In the genomic region with DNA sequence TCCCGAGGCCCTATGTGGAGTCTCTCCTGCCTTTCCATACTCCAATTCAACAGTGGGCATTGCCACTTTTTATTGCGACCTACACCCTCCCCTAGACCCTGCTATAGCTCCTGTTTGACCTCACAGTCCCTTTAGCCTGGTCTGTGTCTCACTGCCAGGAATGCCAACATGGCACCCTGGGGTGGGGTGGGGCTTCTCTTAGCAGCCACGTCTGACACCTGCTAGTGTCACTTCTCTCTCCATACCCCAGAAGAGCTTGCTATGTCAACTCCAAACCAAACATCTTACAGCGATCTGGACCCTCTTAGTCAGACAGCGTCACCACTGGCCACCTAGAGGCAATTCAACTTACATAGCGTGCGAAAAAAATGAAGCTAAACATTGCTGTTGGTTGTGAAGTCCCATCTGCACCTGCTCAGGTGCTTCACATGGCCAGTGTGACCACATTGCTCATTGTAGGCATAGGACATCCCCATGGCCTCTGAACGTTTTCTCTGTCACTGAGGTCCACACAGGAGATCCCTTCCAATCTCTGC, we compare ENCODE assay signal across 16 mouse cellular contexts. TPM values are rescaled to one million over a fixed set of nuclear protein-coding genes. Genes with fewer than 3 reads are reported as not detected.
A peak's percentile ranks its signal among the peaks of the same experiment; 100 is the strongest.
DNase-seq lines count a peak whose midpoint lies in the region; ATAC-seq lines count a peak whose summit lies in the region.
"Had no signal": no experiment of that assay in that cellular context is flagged by ENCODE, and none has a peak within 500 bp of the region (broad histone marks: within the 10 kb centered on the region; RNA-seq: fewer than 3 reads in every experiment).

No protein-coding gene starts in this region.

- no peak for DNase-seq in hindbrain, embryonic 10.5 days (ENCODE audit: low spot score)
- peak; percentile 71 for DNase-seq in cerebellum, adult 9-11 months
- DNase-seq in embryonic facial prominence, embryonic 14.5 days (ENCODE audit: low spot score) = no peak
- no peak for DNase-seq in liver, embryonic 11.5 days (ENCODE audit: low spot score)
- no peak for DNase-seq in adrenal gland, adult (ENCODE audit: inconsistent age in 2 of 2, low spot score in 1 of 2)
- DNase-seq: gastrocnemius, postnatal 25 days; kidney, postnatal 25 days; liver; right cerebral cortex, postnatal 25 days; thymus, postnatal 36 days had no signal

- H3K4me1 ChIP-seq in hindbrain, embryonic 13.5 days (replicated peaks) = peaks cover 76% of the 10 kb centered on the region
- H3K4me1 ChIP-seq in hindbrain, embryonic 10.5 days (replicated peaks) = peaks cover 65% of the 10 kb centered on the region
- peaks cover 29% of the 10 kb centered on the region for H3K4me1 ChIP-seq in embryonic facial prominence, embryonic 14.5 days (ENCODE audit: control insufficient read depth, insufficient read depth, low read length)
- peaks cover 64% of the 10 kb centered on the region for H3K4me1 ChIP-seq in midbrain, embryonic 15.5 days
- H3K4me1 ChIP-seq in liver, embryonic 11.5 days (replicated peaks; ENCODE audit: control insufficient read depth, insufficient read depth, low read length) = peaks cover 7% of the 10 kb centered on the region; the same call in 1 of the 2 replicates

- ATAC-seq in hindbrain, embryonic 13.5 days (ENCODE audit: low FRiP score) = no peak
- no peak for ATAC-seq in embryonic facial prominence, embryonic 14.5 days (ENCODE audit: low read depth)
- no peak for ATAC-seq in midbrain, embryonic 15.5 days (replicated peaks)
- ATAC-seq in inflammation-experienced regulatory T-cells, adult 6 months = no peak
- no peak for ATAC-seq in liver, embryonic 11.5 days (replicated peaks; ENCODE audit: low FRiP score)
- ATAC-seq: CD4-positive, CD25-positive, alpha-beta regulatory T cell, adult 4 months; intestine, embryonic 15.5 days had no signal

- WGBS in hindbrain, embryonic 13.5 days = 54% methylated on average over 8 of the region's 8 CpGs
- 47% methylated on average over 8 of the region's 8 CpGs for WGBS in hindbrain, embryonic 10.5 days
- WGBS in embryonic facial prominence, embryonic 14.5 days = 58% methylated on average over 8 of the region's 8 CpGs
- 52% methylated on average over 8 of the region's 8 CpGs for WGBS in midbrain, embryonic 15.5 days
- WGBS in liver, embryonic 11.5 days = 51% methylated on average over 8 of the region's 8 CpGs

- peak overlapping the region; percentile 85 for H3K4me3 ChIP-seq in hindbrain, embryonic 13.5 days
- H3K4me3 ChIP-seq in hindbrain, embryonic 10.5 days = no peak overlapping the region
- H3K4me3 ChIP-seq in embryonic facial prominence, embryonic 14.5 days (ENCODE audit: low read depth, low read length) = no peak overlapping the region
- peak overlapping the region; percentile 61 for H3K4me3 ChIP-seq in midbrain, embryonic 15.5 days
- no peak overlapping the region for H3K4me3 ChIP-seq in liver, embryonic 11.5 days (ENCODE audit: low read depth, low read length)

- H3K36me3 ChIP-seq in hindbrain, embryonic 13.5 days = peaks cover 10% of the 10 kb centered on the region; the same call in 1 of the 2 replicates
- H3K36me3 ChIP-seq in hindbrain, embryonic 10.5 days = no peaks in the 10 kb centered on the region
- no peaks in the 10 kb centered on the region for H3K36me3 ChIP-seq in embryonic facial prominence, embryonic 14.5 days (ENCODE audit: control insufficient read depth, insufficient read depth, low read length)
- H3K36me3 ChIP-seq in midbrain, embryonic 15.5 days (replicated peaks) = no peaks in the 10 kb centered on the region
- no peaks in the 10 kb centered on the region for H3K36me3 ChIP-seq in liver, embryonic 11.5 days (ENCODE audit: control insufficient read depth, insufficient read depth, low read length)
- H3K36me3 ChIP-seq: heart, embryonic 15.5 days; intestine, embryonic 15.5 days had no signal

- H3K9me3 ChIP-seq in hindbrain, embryonic 13.5 days = no peaks in the 10 kb centered on the region
- H3K9me3 ChIP-seq in hindbrain, embryonic 10.5 days = no peaks in the 10 kb centered on the region; the same call in 1 of the 2 replicates
- no peaks in the 10 kb centered on the region for H3K9me3 ChIP-seq in embryonic facial prominence, embryonic 14.5 days (ENCODE audit: control insufficient read depth, low read length)
- no peaks in the 10 kb centered on the region for H3K9me3 ChIP-seq in midbrain, embryonic 15.5 days
- H3K9me3 ChIP-seq in liver, embryonic 11.5 days (ENCODE audit: control insufficient read depth, low read length) = no peaks in the 10 kb centered on the region
- H3K9me3 ChIP-seq: heart, embryonic 15.5 days; intestine, embryonic 15.5 days had no signal

- H3K27me3 ChIP-seq in hindbrain, embryonic 13.5 days = peaks cover 8% of the 10 kb centered on the region; the same call in 1 of the 2 replicates
- peaks cover 68% of the 10 kb centered on the region for H3K27me3 ChIP-seq in hindbrain, embryonic 10.5 days (ENCODE audit: insufficient read depth, poor library complexity, severe bottlenecking)
- peaks cover 50% of the 10 kb centered on the region for H3K27me3 ChIP-seq in embryonic facial prominence, embryonic 14.5 days (replicated peaks; ENCODE audit: control insufficient read depth, insufficient read depth, low read length)
- no peaks in the 10 kb centered on the region for H3K27me3 ChIP-seq in midbrain, embryonic 15.5 days (replicated peaks)
- H3K27me3 ChIP-seq in liver, embryonic 11.5 days (replicated peaks; ENCODE audit: control insufficient read depth, insufficient read depth, low read length) = peaks cover 58% of the 10 kb centered on the region

- peak overlapping the region; percentile 97 for H3K4me2 ChIP-seq in hindbrain, embryonic 13.5 days
- peak overlapping the region; percentile 83; the same call in 1 of the 2 replicates for H3K4me2 ChIP-seq in embryonic facial prominence, embryonic 14.5 days (ENCODE audit: low read depth, low read length)
- H3K4me2 ChIP-seq in midbrain, embryonic 15.5 days = peak overlapping the region; percentile 86
- no peak overlapping the region for H3K4me2 ChIP-seq in liver, embryonic 11.5 days

- peak overlapping the region; percentile 97 for H3K27ac ChIP-seq in hindbrain, embryonic 13.5 days
- no peak overlapping the region for H3K27ac ChIP-seq in hindbrain, embryonic 10.5 days
- H3K27ac ChIP-seq in embryonic facial prominence, embryonic 14.5 days (replicated peaks; ENCODE audit: low read depth, low read length) = peak overlapping the region; percentile 41
- peak overlapping the region; percentile 80 for H3K27ac ChIP-seq in midbrain, embryonic 15.5 days
- no peak overlapping the region for H3K27ac ChIP-seq in liver, embryonic 11.5 days (ENCODE audit: low read depth, low read length)

- peak overlapping the region; percentile 93 for H3K9ac ChIP-seq in hindbrain, embryonic 13.5 days
- H3K9ac ChIP-seq in embryonic facial prominence, embryonic 14.5 days (ENCODE audit: low read depth, low read length) = no peak overlapping the region
- H3K9ac ChIP-seq in midbrain, embryonic 15.5 days = 0 out of 2 replicates have a peak overlapping the region, but pooled peaks have one; percentile 3
- no peak overlapping the region for H3K9ac ChIP-seq in liver, embryonic 11.5 days (ENCODE audit: low read depth, low read length)

RNA-seq across cellular contexts. Expression of a gene that starts 4.5 kb away (rescaled TPM):
- 110 and 117 TPM in 2 replicates for polyA plus RNA-seq in hindbrain, embryonic 13.5 days (2015; fragmentation: Nextera tagmentation; extraction: Ambion mirVana)
- polyA plus RNA-seq in hindbrain, embryonic 10.5 days (2016; fragmentation: Nextera tagmentation; extraction: Ambion mirVana) = 4.0 and 12.2 TPM in 2 replicates
- polyA plus RNA-seq in embryonic facial prominence, embryonic 14.5 days (2014; fragmentation: Nextera tagmentation; extraction: Ambion mirVana) = 20.9 and 21.9 TPM in 2 replicates
- 198 and 205 TPM in 2 replicates for polyA plus RNA-seq in midbrain, embryonic 15.5 days (2015; fragmentation: Nextera tagmentation; extraction: Ambion mirVana)
- not detected for polyA plus RNA-seq in inflammation-experienced regulatory T-cells, adult 6 months (2017; shearing (Covaris generic))
- polyA plus RNA-seq in liver, embryonic 11.5 days (2014; fragmentation: Nextera tagmentation; extraction: Ambion mirVana) = 0.58 and 0.80 TPM in 2 replicates
- polyA plus RNA-seq: CD4-positive, CD25-positive, alpha-beta regulatory T cell, adult 4 months had no signal

RNA-seq across cellular contexts. Expression of a gene that starts 10.5 kb away (rescaled TPM):
- 42.0 and 44.5 TPM in 2 replicates for polyA plus RNA-seq in hindbrain, embryonic 13.5 days (2015; fragmentation: Nextera tagmentation; extraction: Ambion mirVana)
- 5.8 and 12.7 TPM in 2 replicates for polyA plus RNA-seq in hindbrain, embryonic 10.5 days (2016; fragmentation: Nextera tagmentation; extraction: Ambion mirVana)
- polyA plus RNA-seq in embryonic facial prominence, embryonic 14.5 days (2014; fragmentation: Nextera tagmentation; extraction: Ambion mirVana) = 2.1 and 2.3 TPM in 2 replicates
- polyA plus RNA-seq in midbrain, embryonic 15.5 days (2015; fragmentation: Nextera tagmentation; extraction: Ambion mirVana) = 74.5 and 76.1 TPM in 2 replicates
- polyA plus RNA-seq in inflammation-experienced regulatory T-cells, adult 6 months (2017; shearing (Covaris generic)) = not detected
- 0.18 and 0.52 TPM in 2 replicates for polyA plus RNA-seq in liver, embryonic 11.5 days (2014; fragmentation: Nextera tagmentation; extraction: Ambion mirVana)
- polyA plus RNA-seq: CD4-positive, CD25-positive, alpha-beta regulatory T cell, adult 4 months had no signal

RNA-seq across cellular contexts. Expression of a gene that starts 25.1 kb away (rescaled TPM):
- polyA plus RNA-seq in hindbrain, embryonic 13.5 days (2015; fragmentation: Nextera tagmentation; extraction: Ambion mirVana) = 307 and 317 TPM in 2 replicates
- polyA plus RNA-seq in hindbrain, embryonic 10.5 days (2016; fragmentation: Nextera tagmentation; extraction: Ambion mirVana) = 170 and 245 TPM in 2 replicates
- 164 and 189 TPM in 2 replicates for polyA plus RNA-seq in embryonic facial prominence, embryonic 14.5 days (2014; fragmentation: Nextera tagmentation; extraction: Ambion mirVana)
- polyA plus RNA-seq in midbrain, embryonic 15.5 days (2015; fragmentation: Nextera tagmentation; extraction: Ambion mirVana) = 351 and 370 TPM in 2 replicates
- polyA plus RNA-seq in inflammation-experienced regulatory T-cells, adult 6 months (2017; shearing (Covaris generic)) = 100 to 1,000 TPM in 2 of 3 experiments, 10 to 100 TPM in 1; 51.8 to 255 (median 105) TPM
- 147 and 169 TPM in 2 replicates for polyA plus RNA-seq in liver, embryonic 11.5 days (2014; fragmentation: Nextera tagmentation; extraction: Ambion mirVana)

RNA-seq across cellular contexts. Expression of a gene that starts 33.9 kb away (rescaled TPM):
- polyA plus RNA-seq in hindbrain, embryonic 13.5 days (2015; fragmentation: Nextera tagmentation; extraction: Ambion mirVana) = 3.7 and 4.4 TPM in 2 replicates
- 0.91 and 0.93 TPM in 2 replicates for polyA plus RNA-seq in hindbrain, embryonic 10.5 days (2016; fragmentation: Nextera tagmentation; extraction: Ambion mirVana)
- polyA plus RNA-seq in embryonic facial prominence, embryonic 14.5 days (2014; fragmentation: Nextera tagmentation; extraction: Ambion mirVana) = 0.24 and 0.38 TPM in 2 replicates
- polyA plus RNA-seq in midbrain, embryonic 15.5 days (2015; fragmentation: Nextera tagmentation; extraction: Ambion mirVana) = 6.8 and 7.1 TPM in 2 replicates
- 1 to 10 TPM; 3.7 to 5.7 (median 5.2) TPM for polyA plus RNA-seq in inflammation-experienced regulatory T-cells, adult 6 months (2017; shearing (Covaris generic))
- polyA plus RNA-seq in liver, embryonic 11.5 days (2014; fragmentation: Nextera tagmentation; extraction: Ambion mirVana) = 0.15 and 0.16 TPM in 2 replicates

RNA-seq across cellular contexts. Expression of a gene that starts 42.7 kb away (rescaled TPM):
- polyA plus RNA-seq in hindbrain, embryonic 13.5 days (2015; fragmentation: Nextera tagmentation; extraction: Ambion mirVana) = 0.78 and 0.83 TPM in 2 replicates
- polyA plus RNA-seq in hindbrain, embryonic 10.5 days (2016; fragmentation: Nextera tagmentation; extraction: Ambion mirVana) = 0.77 and 1.5 TPM in 2 replicates
- polyA plus RNA-seq in embryonic facial prominence, embryonic 14.5 days (2014; fragmentation: Nextera tagmentation; extraction: Ambion mirVana) = 1.8 and 1.9 TPM in 2 replicates
- 0.42 and 0.43 TPM in 2 replicates for polyA plus RNA-seq in midbrain, embryonic 15.5 days (2015; fragmentation: Nextera tagmentation; extraction: Ambion mirVana)
- 1 to 10 TPM; 4.3 to 8.2 (median 7.1) TPM for polyA plus RNA-seq in inflammation-experienced regulatory T-cells, adult 6 months (2017; shearing (Covaris generic))
- 1.2 and 1.3 TPM in 2 replicates for polyA plus RNA-seq in liver, embryonic 11.5 days (2014; fragmentation: Nextera tagmentation; extraction: Ambion mirVana)

Comparison
In these comparisons a context has a peak if more than half of its experiments do, and no peak if none do; other contexts are left out.
1. H3K27ac ChIP-seq: peak in hindbrain, embryonic 13.5 days (single experiment), embryonic facial prominence, embryonic 14.5 days (single experiment) and midbrain, embryonic 15.5 days (single experiment); none in hindbrain, embryonic 10.5 days (single experiment) and liver, embryonic 11.5 days (single experiment).
2. H3K4me3 ChIP-seq: peak in hindbrain, embryonic 13.5 days (single experiment) and midbrain, embryonic 15.5 days (single experiment); none in hindbrain, embryonic 10.5 days (single experiment), embryonic facial prominence, embryonic 14.5 days (single experiment) and liver, embryonic 11.5 days (single experiment).
3. H3K9ac ChIP-seq: peak in hindbrain, embryonic 13.5 days (single experiment) and midbrain, embryonic 15.5 days (single experiment); none in embryonic facial prominence, embryonic 14.5 days (single experiment) and liver, embryonic 11.5 days (single experiment).